Mouse (Mus musculus) skeletal muscle tissue, postnatal 0 days (tissue): ENCODE data around the gene 4930470P17Rik. TPM values are rescaled to one million over a fixed set of nuclear protein-coding genes. Genes with fewer than 3 reads are reported as not detected.

Experiments
- polyA plus RNA-seq: library from polyadenylated mRNA; unstranded; fragments of >200 nt; fragmentation: Nextera tagmentation; extraction: Ambion mirVana; gene quantifications from 2 replicates; pipeline ENCODE4 v1.2.1, GENCODE M21; 2015

Gene 4930470P17Rik
- not detected in 2 replicates for polyA plus RNA-seq

GRCm38 (mm10) chr2:170601917-170602316 lies at the start of gene 4930470P17Rik:
TSS of gene 4930470P17Rik (minus strand) at chr2:170602017.

Other genes with a start within 250 kb of the 4930470P17Rik start
- gene Bcas1, start 174.2 kb downstream of the 4930470P17Rik start, polyA plus RNA-seq: 3.6 and 4.1 TPM in 2 replicates
- gene Pfdn4, start 105.6 kb downstream of the 4930470P17Rik start, polyA plus RNA-seq: 53.7 and 58.5 TPM in 2 replicates
- gene Cyp24a1, start 104.9 kb downstream of the 4930470P17Rik start, polyA plus RNA-seq: not detected in 2 replicates
- gene Dok5, start 129.8 kb upstream of the 4930470P17Rik start, polyA plus RNA-seq: 15.9 and 16.8 TPM in 2 replicates